Mouse (Mus musculus): Measurements from ENCODE around the gene Lsp1. TPM values are rescaled to one million over a fixed set of nuclear protein-coding genes. Genes with fewer than 3 reads are reported as not detected.

Gene Lsp1
- polyA plus RNA-seq, 1 experiment, result 22.8 TPM

DNA sequence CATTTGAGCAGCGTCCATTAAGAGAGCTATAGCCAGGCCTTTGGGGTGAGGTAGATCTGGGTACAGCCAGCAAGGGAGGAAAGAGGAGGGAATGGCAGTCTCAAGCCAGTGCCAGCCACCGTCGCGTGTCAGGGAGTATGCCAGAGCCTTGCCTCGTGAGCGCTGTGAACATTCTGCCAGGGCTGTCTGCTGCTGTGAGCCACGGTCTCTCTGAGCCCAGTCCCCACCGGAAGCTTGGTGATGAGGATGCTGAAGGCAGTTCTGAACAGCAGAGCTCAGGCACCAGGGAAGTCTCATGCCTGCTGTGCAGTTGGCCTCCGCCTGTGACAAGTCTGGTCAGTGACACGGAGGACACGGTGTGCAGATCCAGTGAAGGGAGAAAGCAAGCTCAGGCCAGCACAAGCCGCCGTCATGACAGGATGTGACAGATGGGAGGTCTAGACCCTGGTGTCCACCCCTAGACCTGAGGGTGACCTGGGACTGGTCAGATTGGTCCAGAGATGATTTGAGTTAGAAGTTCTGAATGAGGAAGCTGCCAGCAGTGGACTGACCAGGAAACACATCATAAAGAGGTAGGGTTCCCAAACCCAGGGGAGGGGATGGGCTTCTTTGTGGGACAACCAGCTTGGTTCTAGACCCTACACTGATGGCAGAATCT, 16.3 kb downstream of the Lsp1 start:
- Histone ChIP-seq H3K4me1 (ENCODE audit: control insufficient read depth, insufficient read depth, insufficient read length, low read length) (no peaks in the 10 kb centered on the region), H3K4me3 (ENCODE audit: insufficient read depth, low read depth, low read length) (peak overlapping the region; percentile 50), H3K27ac (replicated peaks; ENCODE audit: low read depth, low read length) (peak overlapping the region; percentile 3)

GRCm38 (mm10) chr7:142478001-142478400, 17.4 kb downstream of the Lsp1 start:
- H3K4me1 ChIP-seq (ENCODE audit: control insufficient read depth, insufficient read depth, insufficient read length, low read length), result no peaks in the 10 kb centered on the region
- H3K27ac ChIP-seq (replicated peaks; ENCODE audit: low read depth, low read length), result 0 out of 2 replicates have a peak overlapping the region, but pooled peaks have one; percentile 28

GRCm38 (mm10) chr7:142478574-142478973, 18.0 kb downstream of the Lsp1 start:
- no peaks in the 10 kb centered on the region for H3K4me1 ChIP-seq (ENCODE audit: control insufficient read depth, insufficient read depth, insufficient read length, low read length)
- peak overlapping the region; percentile 50; the same call in 1 of the 2 replicates for H3K4me3 ChIP-seq (ENCODE audit: insufficient read depth, low read depth, low read length)
- 0 out of 2 replicates have a peak overlapping the region, but pooled peaks have one; percentile 28 for H3K27ac ChIP-seq (replicated peaks; ENCODE audit: low read depth, low read length)

More at GRCm38 (mm10) chr7:142478001-142478400, 17.4 kb downstream of the Lsp1 start:
- H3K4me3 ChIP-seq (ENCODE audit: insufficient read depth, low read depth, low read length), result peak overlapping the region; percentile 50

GRCm38 (mm10) chr7:142479307-142479706, 18.7 kb downstream of the Lsp1 start:
- H3K27ac ChIP-seq (replicated peaks; ENCODE audit: low read depth, low read length), result no peak overlapping the region
- H3K4me1 ChIP-seq (ENCODE audit: control insufficient read depth, insufficient read depth, insufficient read length, low read length), result no peaks in the 10 kb centered on the region
- H3K4me3 ChIP-seq (ENCODE audit: insufficient read depth, low read depth, low read length), result no peak overlapping the region

DNA sequence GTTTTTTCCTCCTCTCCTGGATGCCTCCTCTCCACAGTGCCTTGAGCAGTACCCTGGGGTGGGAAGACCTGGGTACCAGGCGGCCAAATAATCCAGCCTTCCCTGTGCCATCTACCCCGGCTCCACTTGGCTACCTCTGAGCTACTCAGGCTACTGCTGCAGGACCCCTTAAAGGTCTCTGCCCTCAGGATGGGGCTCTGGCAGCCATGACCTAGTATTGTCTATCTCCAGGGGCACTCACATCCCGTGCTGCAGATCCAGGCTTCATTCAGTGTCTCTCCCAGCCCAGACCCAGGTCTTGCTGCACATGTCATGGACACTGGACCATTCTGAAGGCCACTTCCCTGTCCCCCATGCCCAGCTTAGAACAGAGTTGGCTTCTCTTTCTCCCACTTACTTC, 19.3 kb downstream of the Lsp1 start:
- Histone ChIP-seq H3K4me3 (ENCODE audit: insufficient read depth, low read depth, low read length) (no peak overlapping the region), H3K4me1 (ENCODE audit: control insufficient read depth, insufficient read depth, insufficient read length, low read length) (no peaks in the 10 kb centered on the region)

DNA sequence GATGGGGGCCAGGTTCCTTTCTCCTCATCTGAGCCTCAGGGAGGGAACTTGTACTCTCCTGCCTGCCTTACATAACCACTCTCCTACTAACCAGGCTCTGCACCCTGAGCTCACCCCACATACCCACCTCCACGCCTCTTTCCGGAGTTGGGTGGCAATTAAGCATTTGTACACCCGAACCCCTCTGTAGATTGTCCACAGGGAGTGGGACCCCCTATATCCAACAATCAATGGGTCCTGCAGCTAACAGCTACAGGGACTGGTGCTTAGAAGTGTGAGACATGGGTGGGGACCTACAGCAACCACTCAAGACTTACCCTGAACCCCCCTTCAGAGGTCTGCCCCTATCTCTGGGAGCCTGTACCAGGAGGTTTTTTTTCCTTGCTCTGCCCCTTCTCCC, 20.1 kb downstream of the Lsp1 start:
- H3K4me3 ChIP-seq (ENCODE audit: insufficient read depth, low read depth, low read length), result no peak overlapping the region
- no peaks in the 10 kb centered on the region for H3K4me1 ChIP-seq (ENCODE audit: control insufficient read depth, insufficient read depth, insufficient read length, low read length)
- H3K27ac ChIP-seq (replicated peaks; ENCODE audit: low read depth, low read length), result peak overlapping the region; percentile 20; the same call in 1 of the 2 replicates

More for the DNA sequence above, 19.3 kb downstream of the Lsp1 start:
- H3K27ac ChIP-seq (replicated peaks; ENCODE audit: low read depth, low read length), result no peak overlapping the region

DNA sequence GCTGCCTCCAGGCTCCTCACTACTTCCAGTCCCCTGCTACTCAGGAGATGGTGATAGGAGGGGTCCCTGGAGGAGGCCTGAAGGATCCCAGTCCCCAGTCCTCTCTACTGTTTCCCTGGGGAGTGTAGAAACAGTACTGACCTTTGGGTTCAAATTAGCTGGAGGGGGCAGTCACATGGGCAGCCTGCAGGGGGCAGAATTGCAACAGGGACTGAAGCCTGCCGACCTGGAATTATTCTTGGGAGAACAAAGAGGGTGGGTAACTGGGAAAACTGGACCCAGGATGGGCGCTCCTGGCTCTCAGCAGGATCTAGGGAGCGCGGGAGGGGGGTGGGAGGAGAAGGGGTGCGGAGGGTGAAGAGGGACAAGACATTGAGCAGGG, 20.6 kb downstream of the Lsp1 start:
- Histone ChIP-seq H3K4me1 (ENCODE audit: control insufficient read depth, insufficient read depth, insufficient read length, low read length) (no peaks in the 10 kb centered on the region), H3K27ac (replicated peaks; ENCODE audit: low read depth, low read length) (peak overlapping the region; percentile 20; the same call in 1 of the 2 replicates), H3K4me3 (ENCODE audit: insufficient read depth, low read depth, low read length) (no peak overlapping the region)

DNA sequence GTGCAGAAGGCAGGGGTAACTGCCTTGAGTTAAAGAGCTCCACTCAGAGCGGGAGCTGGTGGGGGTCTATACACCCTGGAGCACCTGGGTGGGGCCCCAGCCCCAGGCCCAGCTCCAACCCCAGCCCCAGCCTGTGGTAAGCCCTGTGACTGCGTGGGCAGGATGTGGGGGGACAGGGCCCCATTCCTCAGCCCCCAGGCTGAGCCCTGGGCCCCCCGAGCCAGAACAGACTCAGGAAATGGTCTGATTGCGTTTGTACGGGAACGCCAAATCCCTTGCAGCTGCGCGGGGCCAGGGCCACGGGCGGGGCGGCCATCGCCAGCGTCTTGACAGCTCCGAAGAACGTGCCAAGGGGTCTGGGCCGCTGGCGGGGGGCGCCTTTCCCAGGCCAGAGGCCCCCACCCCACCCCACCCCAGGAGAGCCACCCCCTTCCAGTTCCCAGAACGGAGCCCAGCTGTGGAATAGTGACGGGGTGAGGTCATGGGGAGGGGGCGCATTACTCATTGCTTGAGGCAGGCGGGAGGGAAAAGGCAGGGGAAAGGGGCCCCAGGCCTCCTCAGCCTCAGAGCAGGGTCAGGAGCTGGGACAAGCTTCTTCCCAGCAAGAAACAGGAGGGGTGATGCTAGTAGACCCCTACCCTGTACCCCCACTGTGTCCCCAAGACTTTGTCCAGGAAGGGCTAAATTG, 21.1 kb downstream of the Lsp1 start:
- H3K27ac ChIP-seq (replicated peaks; ENCODE audit: low read depth, low read length), result peak overlapping the region; percentile 59
- H3K4me1 ChIP-seq (ENCODE audit: control insufficient read depth, insufficient read depth, insufficient read length, low read length), result no peaks in the 10 kb centered on the region
- H3K4me3 ChIP-seq (ENCODE audit: insufficient read depth, low read depth, low read length), result no peak overlapping the region

GRCm38 (mm10) chr7:142482256-142482609, 21.6 kb downstream of the Lsp1 start:
- Histone ChIP-seq H3K27ac (replicated peaks; ENCODE audit: low read depth, low read length) (peak overlapping the region; percentile 59), H3K4me1 (ENCODE audit: control insufficient read depth, insufficient read depth, insufficient read length, low read length) (no peaks in the 10 kb centered on the region)

DNA sequence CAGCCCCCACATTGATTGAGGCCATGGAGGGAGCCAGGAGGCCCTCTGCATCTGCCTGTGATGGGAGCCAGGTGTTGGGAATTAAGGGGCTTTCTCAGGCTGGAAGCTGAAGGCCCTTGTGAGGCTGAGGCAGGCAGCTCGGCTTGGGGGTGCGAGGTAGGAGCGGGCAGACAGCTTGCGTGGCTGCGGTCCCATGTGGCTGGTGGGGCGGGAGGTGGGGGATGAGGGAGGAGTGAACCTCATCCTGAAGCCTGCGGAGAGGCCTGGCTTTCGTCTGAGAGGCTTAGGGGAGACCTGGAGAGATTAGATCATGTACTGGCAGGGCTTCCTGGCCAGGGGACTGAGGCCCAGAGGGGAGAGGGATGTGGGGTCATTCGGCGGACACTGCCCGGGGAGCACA, 22.5 kb downstream of the Lsp1 start:
- Histone ChIP-seq H3K4me1 (ENCODE audit: control insufficient read depth, insufficient read depth, insufficient read length, low read length) (no peaks in the 10 kb centered on the region), H3K27ac (replicated peaks; ENCODE audit: low read depth, low read length) (peak overlapping the region; percentile 30), H3K4me3 (ENCODE audit: insufficient read depth, low read depth, low read length) (no peak overlapping the region)

More at GRCm38 (mm10) chr7:142482256-142482609, 21.6 kb downstream of the Lsp1 start:
- no peak overlapping the region for H3K4me3 ChIP-seq (ENCODE audit: insufficient read depth, low read depth, low read length)

DNA sequence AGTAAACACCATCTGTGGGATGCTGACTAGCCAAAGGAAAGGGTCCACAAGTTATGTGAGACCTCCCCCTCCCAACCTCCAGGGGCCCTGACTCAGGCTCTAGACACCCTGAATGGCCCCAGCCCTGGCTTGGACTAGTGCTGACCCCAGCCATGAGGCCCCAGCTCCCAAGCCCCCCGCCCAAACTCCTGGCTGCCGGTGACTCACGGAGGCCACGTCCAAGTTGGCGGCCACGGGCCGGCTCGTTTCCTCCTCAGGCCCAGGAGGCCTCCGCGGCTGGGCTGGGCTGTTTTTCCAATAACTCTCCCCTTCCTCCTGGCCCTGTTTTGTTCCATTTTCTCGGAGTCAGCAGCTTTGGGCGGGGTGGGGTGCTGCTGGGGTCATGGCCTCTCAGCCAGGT, 24.2 kb downstream of the Lsp1 start:
- Histone ChIP-seq H3K4me3 (ENCODE audit: insufficient read depth, low read depth, low read length) (no peak overlapping the region), H3K27ac (replicated peaks; ENCODE audit: low read depth, low read length) (peak overlapping the region; percentile 5; the same call in 1 of the 2 replicates), H3K4me1 (ENCODE audit: control insufficient read depth, insufficient read depth, insufficient read length, low read length) (no peaks in the 10 kb centered on the region)

GRCm38 (mm10) chr7:142486751-142487162, 26.1 kb downstream of the Lsp1 start:
- Histone ChIP-seq H3K27ac (replicated peaks; ENCODE audit: low read depth, low read length) (no peak overlapping the region), H3K4me1 (ENCODE audit: control insufficient read depth, insufficient read depth, insufficient read length, low read length) (no peaks in the 10 kb centered on the region), H3K4me3 (ENCODE audit: insufficient read depth, low read depth, low read length) (no peak overlapping the region)

DNA sequence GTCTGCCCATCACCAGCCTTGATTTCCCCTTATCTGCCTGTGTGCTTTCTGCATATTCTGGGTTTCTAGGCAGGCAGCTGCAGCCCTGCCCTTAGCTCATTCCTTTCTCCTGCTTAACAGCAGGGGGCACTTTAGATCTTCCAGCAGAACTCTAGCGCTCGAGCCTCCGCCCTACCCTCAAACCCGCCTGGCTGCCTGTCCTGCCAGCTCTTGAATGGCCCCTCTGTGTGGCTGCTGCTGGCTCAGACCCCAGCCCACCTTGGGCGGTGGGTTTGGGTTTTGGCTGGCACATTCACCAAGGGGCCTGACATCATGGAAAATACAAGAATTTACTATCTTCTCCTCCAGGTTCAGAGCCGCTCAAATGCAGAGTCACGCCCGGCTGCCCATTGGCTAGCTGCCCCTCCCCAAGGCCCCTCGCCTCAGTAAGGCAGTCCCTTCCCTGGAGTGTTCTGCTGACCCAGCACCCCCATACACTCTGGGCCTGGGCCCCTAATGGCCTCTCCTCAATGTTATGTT, 26.8 kb downstream of the Lsp1 start:
- no peak overlapping the region for H3K4me3 ChIP-seq (ENCODE audit: insufficient read depth, low read depth, low read length)
- H3K4me1 ChIP-seq (ENCODE audit: control insufficient read depth, insufficient read depth, insufficient read length, low read length), result no peaks in the 10 kb centered on the region
- no peak overlapping the region for H3K27ac ChIP-seq (replicated peaks; ENCODE audit: low read depth, low read length)

GRCm38 (mm10) chr7:142488053-142488452, 27.4 kb downstream of the Lsp1 start:
- no peak overlapping the region for H3K27ac ChIP-seq (replicated peaks; ENCODE audit: low read depth, low read length)
- H3K4me3 ChIP-seq (ENCODE audit: insufficient read depth, low read depth, low read length), result no peak overlapping the region
- no peaks in the 10 kb centered on the region for H3K4me1 ChIP-seq (ENCODE audit: control insufficient read depth, insufficient read depth, insufficient read length, low read length)

DNA sequence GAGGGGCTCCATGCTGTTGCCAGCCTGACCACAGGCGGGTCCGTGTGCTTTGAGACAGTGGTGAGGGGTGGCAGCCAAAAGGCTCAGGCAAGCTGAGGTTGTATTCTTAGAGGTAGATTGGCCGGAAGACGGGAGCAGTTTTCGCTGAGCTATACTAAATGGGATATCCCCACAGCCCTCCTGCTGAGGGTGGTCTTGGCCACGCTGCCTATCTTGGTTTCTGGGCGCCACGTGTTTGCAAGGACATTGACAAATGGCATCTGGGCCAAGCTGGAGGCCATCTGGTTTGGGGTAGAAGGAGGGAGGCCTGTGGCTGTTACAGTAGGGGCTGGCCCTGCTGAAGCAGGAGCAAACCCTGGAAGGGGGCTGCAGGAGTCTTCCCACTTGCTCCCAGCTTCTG, 32.9 kb downstream of the Lsp1 start:
- Histone ChIP-seq H3K4me1 (ENCODE audit: control insufficient read depth, insufficient read depth, insufficient read length, low read length) (no peaks in the 10 kb centered on the region), H3K27ac (replicated peaks; ENCODE audit: low read depth, low read length) (no peak overlapping the region), H3K4me3 (ENCODE audit: insufficient read depth, low read depth, low read length) (no peak overlapping the region)

DNA sequence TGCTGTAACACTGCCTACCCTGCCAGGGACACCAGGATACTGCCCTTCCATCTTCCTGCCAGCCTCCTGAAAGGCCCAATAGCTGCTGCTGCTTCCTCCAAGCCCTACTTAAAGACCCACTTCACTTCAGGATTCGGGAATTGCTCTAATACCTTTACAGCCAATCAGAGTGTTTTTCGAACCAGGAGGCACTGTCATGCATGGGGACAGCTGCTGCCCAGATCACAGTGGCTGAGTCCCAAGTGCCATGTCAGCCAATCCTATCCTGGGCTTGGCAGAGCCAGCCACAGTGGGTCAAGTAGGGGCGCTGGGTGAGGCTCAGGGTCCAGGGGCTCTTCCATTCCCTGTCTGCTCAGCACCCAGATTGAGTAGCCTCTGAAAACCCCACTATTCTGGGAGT, 35.5 kb downstream of the Lsp1 start:
- Histone ChIP-seq H3K4me3 (ENCODE audit: insufficient read depth, low read depth, low read length) (no peak overlapping the region), H3K27ac (replicated peaks; ENCODE audit: low read depth, low read length) (no peak overlapping the region), H3K4me1 (ENCODE audit: control insufficient read depth, insufficient read depth, insufficient read length, low read length) (peaks cover 5% of the 10 kb centered on the region)

Measured in brown adipose tissue, adult 24 weeks (tissue).